Mouse (Mus musculus): ENCODE data around the gene Rex2. TPM values are rescaled to one million over a fixed set of nuclear protein-coding genes. Genes with fewer than 3 reads are reported as not detected.
"Not testable (repeated sequence)": the region's sequence is repeated elsewhere in the genome, so short reads cannot be mapped to it uniquely, and the experiment has no call there.

Gene Rex2
- polyA plus RNA-seq (2012), result not detected in 2 replicates

DNA sequence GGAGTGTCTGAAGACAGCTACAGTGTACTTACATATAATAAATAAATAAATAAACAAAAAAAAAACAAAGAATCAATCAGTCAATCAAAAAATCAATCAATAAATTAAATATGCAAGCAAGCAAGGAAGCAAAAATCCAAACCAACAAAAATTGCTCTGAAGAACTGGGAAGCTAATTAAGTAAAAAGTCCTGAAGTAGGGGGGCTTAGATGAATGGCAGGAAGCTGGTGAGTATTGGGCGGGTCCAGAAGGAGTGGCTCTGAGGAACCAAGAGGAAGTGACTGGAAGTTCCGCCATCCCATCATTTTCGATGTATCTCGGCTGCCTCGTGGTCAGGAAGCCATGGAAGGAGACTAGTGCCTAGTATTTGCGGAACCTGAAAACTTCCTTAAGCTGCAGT is at the start of gene Rex2:
Gene Rex2 (plus strand): TSS at position 301 of the 400 bp plus-strand sequence.
- H3K27me3 ChIP-seq (ENCODE audit: control insufficient read depth); H3K9me3 ChIP-seq (ENCODE audit: control insufficient read depth, low read length); H3K36me3 ChIP-seq (ENCODE audit: control insufficient read depth); H3K4me1 ChIP-seq (ENCODE audit: control insufficient read depth); H3K4me3 ChIP-seq (replicated peaks): not testable (repeated sequence)

- not testable (repeated sequence) for H3K4me3 ChIP-seq (replicated peaks); H3K36me3 ChIP-seq (ENCODE audit: control insufficient read depth); H3K9me3 ChIP-seq (ENCODE audit: control insufficient read depth, low read length); H3K27me3 ChIP-seq (ENCODE audit: control insufficient read depth); H3K4me1 ChIP-seq (ENCODE audit: control insufficient read depth)
Observed at GRCm38 (mm10) chr4:146976581-146976980, 45.1 kb upstream of the Rex2 start.

GRCm38 (mm10) chr4:147018400-147018799 is 3.2 kb upstream of the Rex2 start:
- H3K4me1 ChIP-seq (ENCODE audit: control insufficient read depth); H3K36me3 ChIP-seq (ENCODE audit: control insufficient read depth); H3K27me3 ChIP-seq (ENCODE audit: control insufficient read depth); H3K9me3 ChIP-seq (ENCODE audit: control insufficient read depth, low read length); H3K4me3 ChIP-seq (replicated peaks): not testable (repeated sequence)

DNA sequence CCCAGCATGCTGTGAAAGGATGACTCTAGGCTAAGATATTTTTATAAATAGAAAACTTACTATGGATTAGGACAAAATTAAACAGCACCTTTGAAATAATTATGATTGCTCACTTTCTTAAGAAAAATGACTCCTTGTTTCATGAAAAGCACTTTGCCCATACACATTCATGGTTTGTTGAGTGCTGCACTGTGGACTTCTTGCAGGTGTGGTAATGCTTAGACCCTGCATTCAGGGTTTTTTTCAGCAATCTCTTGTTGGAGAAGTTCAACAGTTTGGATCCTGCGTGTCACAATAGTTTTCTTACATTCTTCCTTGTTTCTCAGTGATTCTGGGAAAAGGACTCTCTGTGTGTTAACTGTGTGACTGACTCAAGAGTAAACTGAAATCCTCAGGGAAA is 4.7 kb downstream of the Rex2 start:
- not testable (repeated sequence) for H3K4me3 ChIP-seq (replicated peaks); H3K36me3 ChIP-seq (ENCODE audit: control insufficient read depth); H3K9me3 ChIP-seq (ENCODE audit: control insufficient read depth, low read length)

DNA sequence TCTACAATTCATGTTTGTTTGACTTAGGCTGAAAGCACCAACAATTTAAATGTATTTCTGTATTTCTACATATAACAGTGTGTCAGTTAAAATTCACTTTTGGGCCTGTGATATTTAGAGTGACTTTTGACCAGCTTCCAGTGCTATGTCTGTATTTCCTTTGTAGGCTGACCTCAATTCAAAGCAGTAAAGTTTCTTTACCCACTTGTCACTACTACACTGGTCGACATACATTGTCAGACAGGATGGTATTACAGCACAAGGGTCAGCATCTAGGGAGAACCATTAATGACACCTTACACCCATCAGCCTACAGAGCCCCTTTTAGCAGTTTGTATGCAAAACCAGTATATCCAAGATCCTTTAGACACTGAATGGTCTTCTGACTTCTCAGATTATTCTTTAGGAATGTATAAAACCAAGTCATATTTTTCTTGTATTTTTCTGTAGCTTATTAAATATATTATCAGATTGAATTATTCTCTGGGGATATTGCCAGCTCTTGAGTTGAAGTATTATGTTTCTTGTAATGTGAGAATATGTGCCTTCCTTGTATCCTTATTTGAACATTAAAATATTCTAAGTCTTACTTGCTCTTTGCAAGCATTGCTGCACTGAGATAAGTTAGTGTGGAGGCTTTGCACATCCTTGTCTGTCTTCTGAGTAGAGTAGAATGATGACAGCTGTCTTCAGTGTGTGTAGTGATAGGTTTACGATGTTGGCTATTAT is 9.8 kb downstream of the Rex2 start:
- H3K36me3 ChIP-seq (ENCODE audit: control insufficient read depth); H3K4me1 ChIP-seq (ENCODE audit: control insufficient read depth); H3K27me3 ChIP-seq (ENCODE audit: control insufficient read depth); H3K9me3 ChIP-seq (ENCODE audit: control insufficient read depth, low read length); H3K4me3 ChIP-seq (replicated peaks): not testable (repeated sequence)

More for the DNA sequence above, 4.7 kb downstream of the Rex2 start:
- H3K4me1 ChIP-seq (ENCODE audit: control insufficient read depth); H3K27me3 ChIP-seq (ENCODE audit: control insufficient read depth): not testable (repeated sequence)

GRCm38 (mm10) chr4:147063768-147064167 is 42.1 kb downstream of the Rex2 start:
- H3K27me3 ChIP-seq (ENCODE audit: control insufficient read depth); H3K4me1 ChIP-seq (ENCODE audit: control insufficient read depth); H3K36me3 ChIP-seq (ENCODE audit: control insufficient read depth); H3K9me3 ChIP-seq (ENCODE audit: control insufficient read depth, low read length); H3K4me3 ChIP-seq (replicated peaks): not testable (repeated sequence)

GRCm38 (mm10) chr4:147065861-147066260 is 44.2 kb downstream of the Rex2 start:
- not testable (repeated sequence) for H3K9me3 ChIP-seq (ENCODE audit: control insufficient read depth, low read length); H3K4me1 ChIP-seq (ENCODE audit: control insufficient read depth); H3K36me3 ChIP-seq (ENCODE audit: control insufficient read depth); H3K27me3 ChIP-seq (ENCODE audit: control insufficient read depth); H3K4me3 ChIP-seq (replicated peaks)

- H3K27me3 ChIP-seq (ENCODE audit: control insufficient read depth), result not testable (repeated sequence)
Observed at GRCm38 (mm10) chr4:147066380-147066779, 44.7 kb downstream of the Rex2 start.

DNA sequence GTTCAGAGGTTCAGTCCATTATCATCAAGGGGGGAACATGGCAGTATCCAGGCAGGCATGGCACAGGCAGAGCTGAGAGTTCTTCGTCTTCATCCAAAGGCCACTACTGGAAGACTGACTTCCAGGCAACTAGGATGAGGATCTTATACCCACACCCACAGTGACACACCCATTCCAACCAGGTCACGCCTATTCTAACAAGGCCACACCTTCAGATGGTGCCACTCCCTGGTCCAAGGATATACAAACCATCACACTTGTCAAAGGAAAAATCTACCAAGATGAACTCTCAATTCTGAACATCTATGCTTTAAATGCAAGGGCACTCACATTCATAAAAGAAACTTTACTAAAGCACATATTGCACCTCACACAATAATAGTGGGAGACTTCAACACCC is 74.0 kb downstream of the Rex2 start:
- H3K36me3 ChIP-seq (ENCODE audit: control insufficient read depth); H3K4me3 ChIP-seq (replicated peaks); H3K27me3 ChIP-seq (ENCODE audit: control insufficient read depth); H3K9me3 ChIP-seq (ENCODE audit: control insufficient read depth, low read length); H3K4me1 ChIP-seq (ENCODE audit: control insufficient read depth): not testable (repeated sequence)

More at GRCm38 (mm10) chr4:147066380-147066779, 44.7 kb downstream of the Rex2 start:
- not testable (repeated sequence) for H3K36me3 ChIP-seq (ENCODE audit: control insufficient read depth); H3K4me3 ChIP-seq (replicated peaks); H3K9me3 ChIP-seq (ENCODE audit: control insufficient read depth, low read length); H3K4me1 ChIP-seq (ENCODE audit: control insufficient read depth)

- not testable (repeated sequence) for H3K4me1 ChIP-seq (ENCODE audit: control insufficient read depth); H3K36me3 ChIP-seq (ENCODE audit: control insufficient read depth); H3K9me3 ChIP-seq (ENCODE audit: control insufficient read depth, low read length); H3K27me3 ChIP-seq (ENCODE audit: control insufficient read depth); H3K4me3 ChIP-seq (replicated peaks)
Observed at GRCm38 (mm10) chr4:147101666-147102626, 80.3 kb downstream of the Rex2 start.

DNA sequence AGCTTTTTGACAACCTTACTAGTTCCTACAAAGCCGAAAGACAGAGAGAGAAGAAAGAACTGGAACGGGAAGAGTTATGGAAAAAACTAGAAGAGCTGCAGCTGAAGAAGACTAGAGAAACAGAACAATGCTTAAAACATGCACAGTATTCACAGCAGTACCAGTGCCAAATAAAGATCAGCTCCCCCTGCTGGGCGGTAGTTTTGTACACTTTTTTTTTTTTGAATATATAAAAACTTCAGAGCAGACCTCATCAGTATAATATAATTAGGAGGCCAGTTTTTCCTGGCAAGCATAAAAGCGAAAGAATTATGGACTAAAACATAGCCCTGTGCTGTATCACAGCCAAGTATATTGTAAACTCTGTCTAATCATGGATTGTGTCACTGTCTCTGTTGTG is 82.2 kb downstream of the Rex2 start:
- H3K27me3 ChIP-seq (ENCODE audit: control insufficient read depth); H3K4me3 ChIP-seq (replicated peaks); H3K36me3 ChIP-seq (ENCODE audit: control insufficient read depth); H3K9me3 ChIP-seq (ENCODE audit: control insufficient read depth, low read length); H3K4me1 ChIP-seq (ENCODE audit: control insufficient read depth): not testable (repeated sequence)

Other genes starting within 250 kb of the Rex2 start
- gene Gm21411, start 112.3 kb upstream of the Rex2 start, polyA plus RNA-seq (2012), result not detected in 2 replicates
- gene Zfp989, start 49.9 kb upstream of the Rex2 start, polyA plus RNA-seq (2012), result 0.03 TPM in 1 of 2 replicates, not detected in the other
- not detected in 2 replicates for gene Zfp991, start 110.2 kb downstream of the Rex2 start, polyA plus RNA-seq (2012)